Mouse (Mus musculus) neural tube, embryonic 13.5 days (tissue): Measurements from ENCODE around the gene Cers5. TPM values are rescaled to one million over a fixed set of nuclear protein-coding genes. Genes with fewer than 3 reads are reported as not detected.
"Not testable (repeated sequence)": the region's sequence is repeated elsewhere in the genome, so short reads cannot be mapped to it uniquely, and the experiment has no call there.

Source experiments
- ATAC-seq: fragments of 200-750 bp; cut with Nextera tagmentation; 2 replicates; pipeline ENCODE4 v1.8.0; 2017; ENCODE audit warnings: low read depth, mild to moderate bottlenecking, moderate TSS enrichment, moderate library complexity
- H3K27ac ChIP-seq: fragments of 300-500 bp; sonication (generic); replicated peaks from 2 replicates; pipeline ENCODE4 v1.5.1; 2015; ENCODE audit warnings: moderate library complexity, mild to moderate bottlenecking, inconsistent platforms
- H3K27me3 ChIP-seq: fragments of 300-500 bp; sonication (generic); 2 replicates; pipeline ENCODE4 v1.6.1; 2015; ENCODE audit warnings: mild to moderate bottlenecking, inconsistent platforms
- H3K36me3 ChIP-seq: fragments of 300-500 bp; sonication (generic); 2 replicates; pipeline ENCODE4 v1.6.1; 2015; ENCODE audit warnings: mild to moderate bottlenecking, inconsistent platforms
- H3K4me1 ChIP-seq: fragments of 300-500 bp; sonication (generic); replicated peaks from 2 replicates; pipeline ENCODE4 v1.6.1; 2015; ENCODE audit warnings: inconsistent platforms
- H3K4me2 ChIP-seq: fragments of 300-500 bp; sonication (generic); 2 replicates; pipeline ENCODE4 v1.6.1; 2015; ENCODE audit warnings: inconsistent platforms, mild to moderate bottlenecking, moderate library complexity
- H3K4me3 ChIP-seq: fragments of 300-500 bp; sonication (generic); 2 replicates; pipeline ENCODE4 v1.5.1; 2015; ENCODE audit warnings: mild to moderate bottlenecking, inconsistent platforms
- H3K9ac ChIP-seq: fragments of 300-500 bp; sonication (generic); 2 replicates; pipeline ENCODE4 v1.6.1; 2015; ENCODE audit warnings: moderate library complexity, mild to moderate bottlenecking, inconsistent platforms
- H3K9me3 ChIP-seq: fragments of 300-500 bp; sonication (generic); 2 replicates; pipeline ENCODE4 v1.6.1; 2016; ENCODE audit warnings: inconsistent platforms
- WGBS: fragments of 180-500 bp; shearing (Covaris S2); methylation state at CpG from one replicate; pipeline ENCODE4 v1.1.7; 2015; 5-methylcytosine and 5-hydroxymethylcytosine counted together
- polyA plus RNA-seq: library from polyadenylated mRNA; unstranded; fragments of >200 nt; fragmentation: Nextera tagmentation; extraction: Ambion mirVana; gene quantifications from 2 replicates; pipeline ENCODE4 v1.2.1, GENCODE M21; 2015

The Cers5 gene
- 77.2 and 77.6 TPM in 2 replicates for polyA plus RNA-seq

GRCm38 (mm10) chr15:99772881-99772924 is at the start of gene Cers5:
TSS of gene Cers5 (minus strand) at chr15:99772885.
- not testable (repeated sequence) for H3K27me3 ChIP-seq, H3K9me3 ChIP-seq, ATAC-seq, H3K36me3 ChIP-seq
- Histone ChIP-seq H3K27ac (peak within 1 kb of the TSS; percentile 96), H3K4me3 (peak within 1 kb of the TSS; percentile 79), H3K4me1 (peaks cover 29% of the 10 kb centered on the region), H3K4me2 (peak within 1 kb of the TSS; percentile 86), H3K9ac (peak within 1 kb of the TSS; percentile 95)

GRCm38 (mm10) chr15:99819621-99820279 is 47.1 kb upstream of the Cers5 start:
- peak overlapping the region; percentile 51 for H3K4me2 ChIP-seq
- H3K27me3 ChIP-seq = no peaks in the 10 kb centered on the region
- 58% methylated on average over 14 of the region's 14 CpGs for WGBS
- H3K9ac ChIP-seq = peak overlapping the region; percentile 64
- H3K9me3 ChIP-seq = no peaks in the 10 kb centered on the region
- peak overlapping the region; percentile 35 for H3K4me3 ChIP-seq
- H3K4me1 ChIP-seq = peaks cover 38% of the 10 kb centered on the region
- peaks cover 7% of the 10 kb centered on the region; the same call in 1 of the 2 replicates for H3K36me3 ChIP-seq
- ATAC-seq = no peak
- H3K27ac ChIP-seq = peak overlapping the region; percentile 91

GRCm38 (mm10) chr15:99819109-99819440 is 46.4 kb upstream of the Cers5 start:
- ATAC-seq = peak; percentile 38; the same call in 1 of the 2 replicates
- Histone ChIP-seq H3K9me3 (no peaks in the 10 kb centered on the region), H3K4me1 (peaks cover 38% of the 10 kb centered on the region), H3K4me3 (peak overlapping the region; percentile 35), H3K27ac (peak overlapping the region; percentile 91), H3K4me2 (peak overlapping the region; percentile 51), H3K27me3 (no peaks in the 10 kb centered on the region), H3K9ac (peak overlapping the region; percentile 64), H3K36me3 (peaks cover 7% of the 10 kb centered on the region; the same call in 1 of the 2 replicates)
- WGBS = 24% methylated on average over 6 of the region's 6 CpGs

GRCm38 (mm10) chr15:99818321-99819108 is 45.8 kb upstream of the Cers5 start:
- peak overlapping the region; percentile 91 for H3K27ac ChIP-seq
- H3K9me3 ChIP-seq = no peaks in the 10 kb centered on the region
- no peaks in the 10 kb centered on the region for H3K27me3 ChIP-seq
- H3K4me3 ChIP-seq = peak overlapping the region; percentile 35
- H3K4me2 ChIP-seq = peak overlapping the region; percentile 51
- peak; percentile 67 for ATAC-seq
- H3K36me3 ChIP-seq = peaks cover 7% of the 10 kb centered on the region; the same call in 1 of the 2 replicates
- peak overlapping the region; percentile 64 for H3K9ac ChIP-seq
- peaks cover 38% of the 10 kb centered on the region for H3K4me1 ChIP-seq
- 6% methylated on average over 13 of the region's 13 CpGs for WGBS

GRCm38 (mm10) chr15:99817343-99818235 is 44.9 kb upstream of the Cers5 start:
- peaks cover 38% of the 10 kb centered on the region for H3K4me1 ChIP-seq
- H3K36me3 ChIP-seq = peaks cover 7% of the 10 kb centered on the region; the same call in 1 of the 2 replicates
- H3K4me3 ChIP-seq = peak overlapping the region; percentile 35
- H3K27ac ChIP-seq = peak overlapping the region; percentile 91
- no peaks in the 10 kb centered on the region for H3K9me3 ChIP-seq
- ATAC-seq = 0 out of 2 replicates have a peak, but pooled peaks have one; percentile 22
- no peaks in the 10 kb centered on the region for H3K27me3 ChIP-seq
- WGBS = 24% methylated on average over 8 of the region's 8 CpGs
- H3K4me2 ChIP-seq = peak overlapping the region; percentile 51
- H3K9ac ChIP-seq = peak overlapping the region; percentile 64

- H3K9me3 ChIP-seq = no peaks in the 10 kb centered on the region
- no peak overlapping the region for H3K4me3 ChIP-seq
- WGBS = 94% methylated on average over 4 of the region's 4 CpGs
- peaks cover 35% of the 10 kb centered on the region for H3K4me1 ChIP-seq
- no peaks in the 10 kb centered on the region for H3K27me3 ChIP-seq
- peaks cover 7% of the 10 kb centered on the region; the same call in 1 of the 2 replicates for H3K36me3 ChIP-seq
- H3K9ac ChIP-seq = no peak overlapping the region
- H3K27ac ChIP-seq = no peak overlapping the region
- H3K4me2 ChIP-seq = no peak overlapping the region
- no peak for ATAC-seq
Measured at GRCm38 (mm10) chr15:99815999-99816398, 43.3 kb upstream of the Cers5 start.

GRCm38 (mm10) chr15:99814554-99815260 is 42.0 kb upstream of the Cers5 start:
- Histone ChIP-seq H3K4me1 (peaks cover 23% of the 10 kb centered on the region), H3K4me3 (no peak overlapping the region), H3K27me3 (no peaks in the 10 kb centered on the region), H3K36me3 (peaks cover 7% of the 10 kb centered on the region; the same call in 1 of the 2 replicates), H3K4me2 (no peak overlapping the region), H3K9ac (0 out of 2 replicates have a peak overlapping the region, but pooled peaks have one; percentile 8), H3K9me3 (no peaks in the 10 kb centered on the region), H3K27ac (0 out of 2 replicates have a peak overlapping the region, but pooled peaks have one; percentile 38)
- 89% methylated on average over 24 of the region's 24 CpGs for WGBS
- ATAC-seq = no peak

- 94% methylated on average over 6 of the region's 6 CpGs for WGBS
- Histone ChIP-seq H3K4me3 (no peak overlapping the region), H3K9ac (no peak overlapping the region), H3K27me3 (no peaks in the 10 kb centered on the region), H3K27ac (no peak overlapping the region), H3K9me3 (no peaks in the 10 kb centered on the region), H3K4me2 (no peak overlapping the region), H3K4me1 (peaks cover 18% of the 10 kb centered on the region), H3K36me3 (peaks cover 7% of the 10 kb centered on the region; the same call in 1 of the 2 replicates)
- no peak for ATAC-seq
Measured at GRCm38 (mm10) chr15:99813639-99814038, 41.0 kb upstream of the Cers5 start.

GRCm38 (mm10) chr15:99812097-99812496 is 39.4 kb upstream of the Cers5 start:
- Histone ChIP-seq H3K36me3 (peaks cover 7% of the 10 kb centered on the region; the same call in 1 of the 2 replicates), H3K9ac (no peak overlapping the region), H3K4me2 (no peak overlapping the region), H3K27me3 (no peaks in the 10 kb centered on the region), H3K9me3 (no peaks in the 10 kb centered on the region), H3K4me3 (no peak overlapping the region), H3K4me1 (peaks cover 21% of the 10 kb centered on the region), H3K27ac (no peak overlapping the region)
- no peak for ATAC-seq
- 80% methylated on average over 7 of the region's 7 CpGs for WGBS

GRCm38 (mm10) chr15:99807776-99808735 is 35.4 kb upstream of the Cers5 start:
- ATAC-seq = peak; percentile 92
- H3K36me3 ChIP-seq = peaks cover 10% of the 10 kb centered on the region
- H3K27ac ChIP-seq = peak overlapping the region; percentile 94
- H3K4me3 ChIP-seq = peak overlapping the region; percentile 2; the same call in 1 of the 2 replicates
- peak overlapping the region; percentile 35 for H3K4me2 ChIP-seq
- 23% methylated on average over 21 of the region's 21 CpGs for WGBS
- peaks cover 40% of the 10 kb centered on the region for H3K4me1 ChIP-seq
- H3K9me3 ChIP-seq = no peaks in the 10 kb centered on the region
- H3K9ac ChIP-seq = peak overlapping the region; percentile 28
- H3K27me3 ChIP-seq = no peaks in the 10 kb centered on the region

GRCm38 (mm10) chr15:99806171-99806570 is 33.5 kb upstream of the Cers5 start:
- ATAC-seq = no peak
- WGBS = 17% methylated on average over 7 of the region's 7 CpGs
- H3K27ac ChIP-seq = peak overlapping the region; percentile 94

More at GRCm38 (mm10) chr15:99806171-99806570, 33.5 kb upstream of the Cers5 start:
- Histone ChIP-seq H3K4me3 (no peak overlapping the region), H3K4me1 (peaks cover 56% of the 10 kb centered on the region), H3K27me3 (no peaks in the 10 kb centered on the region), H3K9ac (no peak overlapping the region), H3K36me3 (peaks cover 10% of the 10 kb centered on the region), H3K9me3 (no peaks in the 10 kb centered on the region), H3K4me2 (no peak overlapping the region)
